Mouse (Mus musculus): ENCODE results near the gene Stmnd1. TPM values are rescaled to one million over a fixed set of nuclear protein-coding genes. Genes with fewer than 3 reads are reported as not detected.
"Not testable (repeated sequence)": the region's sequence is repeated elsewhere in the genome, so short reads cannot be mapped to it uniquely, and the experiment has no call there.

Gene Stmnd1
- 0.27 TPM in 1 of 2 replicates, not detected in the other for polyA plus RNA-seq (2016; fragmentation: Nextera tagmentation; extraction: Ambion mirVana)

DNA sequence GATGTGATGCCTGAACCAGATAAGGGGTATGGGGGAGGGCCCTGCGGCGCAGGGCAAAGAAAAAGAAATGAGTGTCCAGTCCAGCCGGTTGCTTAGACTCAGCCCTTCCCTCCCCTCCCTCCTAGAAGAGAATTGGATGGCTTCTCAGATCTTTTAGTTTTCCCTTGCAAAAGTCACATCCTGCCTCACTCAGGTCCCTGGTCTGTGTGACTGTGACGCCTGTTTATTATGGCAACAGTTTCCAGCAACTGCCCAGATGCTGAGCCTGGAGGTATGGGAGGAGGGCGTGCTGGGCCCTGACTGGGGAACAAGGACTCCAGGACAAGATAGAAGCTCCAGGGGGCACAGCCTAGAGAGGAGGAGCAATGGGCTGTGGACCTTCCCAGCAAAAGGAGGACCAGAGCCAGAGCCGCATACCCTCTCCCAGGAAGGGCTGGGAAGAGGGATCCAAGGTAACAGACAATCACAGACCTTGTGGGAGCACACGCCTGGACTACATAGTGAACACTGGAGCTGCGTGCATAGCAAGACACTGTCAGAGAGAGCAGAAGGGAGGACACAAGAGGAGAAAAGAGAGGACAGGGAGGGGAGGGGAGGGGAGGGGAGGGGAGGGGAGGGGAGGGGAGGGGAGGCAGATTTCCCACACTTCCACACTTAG lies at the start of gene Stmnd1:
Gene Stmnd1, plus strand, starts transcription at position 269 of the 658 bp plus-strand sequence.
- 15% methylated on average over 8 of the region's 8 CpGs for WGBS
- H3K9ac ChIP-seq, result peak within 1 kb of the TSS; percentile 49
- H3K27me3 ChIP-seq, result no peaks in the 10 kb centered on the region
- H3K4me1 ChIP-seq, result peaks cover 26% of the 10 kb centered on the region
- no peaks in the 10 kb centered on the region for H3K9me3 ChIP-seq (replicated peaks)
- ATAC-seq (ENCODE audit: low FRiP score), result no peak
- no peak within 1 kb of the TSS for H3K27ac ChIP-seq
- no peaks in the 10 kb centered on the region for H3K36me3 ChIP-seq
- H3K4me2 ChIP-seq (replicated peaks), result peak within 1 kb of the TSS; percentile 48
- no peak within 1 kb of the TSS; the same call in 1 of the 2 replicates for H3K4me3 ChIP-seq

DNA sequence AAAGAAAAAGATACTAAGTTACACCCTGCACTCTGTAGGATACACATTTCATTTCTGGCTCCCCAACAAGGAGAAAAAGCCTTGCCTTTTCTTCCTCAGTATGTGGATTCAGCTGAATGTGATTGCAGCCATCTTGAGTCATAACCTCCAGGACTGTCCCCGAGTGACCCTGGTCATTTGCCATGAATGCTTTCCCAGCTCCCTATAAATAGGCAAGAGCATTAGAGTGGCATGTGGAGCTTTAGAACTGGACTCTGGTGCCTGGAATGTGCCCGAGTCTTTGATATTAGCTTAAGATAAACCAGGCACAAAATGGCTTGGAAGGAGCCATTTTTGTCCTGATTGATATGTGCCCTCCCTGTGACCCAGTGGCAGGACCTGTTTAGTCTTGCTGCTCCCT lies 46.6 kb upstream of the Stmnd1 start:
- no peaks in the 10 kb centered on the region for H3K4me1 ChIP-seq
- H3K9ac ChIP-seq, result no peak overlapping the region
- H3K4me3 ChIP-seq, result no peak overlapping the region
- H3K27me3 ChIP-seq, result no peaks in the 10 kb centered on the region
- 71% methylated on average over 2 of the region's 2 CpGs for WGBS
- H3K9me3 ChIP-seq (replicated peaks), result no peaks in the 10 kb centered on the region
- ATAC-seq (ENCODE audit: low FRiP score), result no peak
- H3K4me2 ChIP-seq (replicated peaks), result no peak overlapping the region
- no peak overlapping the region for H3K27ac ChIP-seq
- no peaks in the 10 kb centered on the region for H3K36me3 ChIP-seq

DNA sequence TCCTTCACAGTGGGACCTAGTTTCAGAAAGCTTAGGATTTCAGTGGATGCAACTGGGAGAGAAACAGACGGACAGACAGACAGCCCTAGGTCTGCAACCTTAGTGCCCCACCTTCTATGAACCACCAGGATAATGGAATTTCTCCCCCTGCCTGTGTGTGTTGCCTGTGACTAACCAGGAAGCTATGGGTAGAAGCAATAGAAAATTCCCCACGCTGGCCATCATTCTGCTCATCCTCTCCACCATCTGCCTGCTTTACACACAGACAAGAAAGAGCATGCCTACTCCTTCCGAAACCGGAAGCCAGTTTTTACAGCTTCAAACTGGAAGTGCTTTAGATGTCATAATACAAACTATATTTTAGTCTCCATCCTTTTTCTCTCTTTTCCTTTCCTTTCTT lies 46.0 kb upstream of the Stmnd1 start:
- Histone ChIP-seq H3K9me3 (replicated peaks) (no peaks in the 10 kb centered on the region), H3K4me3 (no peak overlapping the region), H3K27ac (no peak overlapping the region), H3K4me1 (no peaks in the 10 kb centered on the region), H3K36me3 (no peaks in the 10 kb centered on the region), H3K9ac (no peak overlapping the region), H3K27me3 (no peaks in the 10 kb centered on the region), H3K4me2 (replicated peaks) (no peak overlapping the region)
- 87% methylated on average over 4 of the region's 4 CpGs for WGBS
- no peak for ATAC-seq (ENCODE audit: low FRiP score)

DNA sequence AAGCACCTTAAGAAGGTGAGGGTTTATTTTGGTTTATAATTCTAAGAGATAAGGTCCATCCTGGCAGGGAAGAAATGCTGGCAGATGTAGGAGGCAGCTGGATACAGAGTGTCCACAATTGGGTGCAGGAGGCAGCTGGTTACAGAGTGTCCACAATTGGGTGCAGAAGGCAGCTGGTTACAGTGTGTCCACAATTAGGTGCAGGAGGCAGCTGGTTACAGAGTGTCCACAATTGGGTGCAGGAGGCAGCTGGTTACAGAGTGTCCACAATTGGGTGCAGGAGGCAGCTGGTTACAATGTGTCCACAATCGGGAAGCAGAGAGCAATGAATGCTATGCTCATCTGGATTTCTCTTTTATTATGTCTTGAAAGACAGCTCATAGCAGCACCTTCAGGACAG lies 44.8 kb upstream of the Stmnd1 start:
- not testable (repeated sequence) for H3K4me1 ChIP-seq; H3K27me3 ChIP-seq; H3K4me3 ChIP-seq; ATAC-seq (ENCODE audit: low FRiP score); H3K9me3 ChIP-seq (replicated peaks); H3K4me2 ChIP-seq (replicated peaks); H3K9ac ChIP-seq; H3K36me3 ChIP-seq; H3K27ac ChIP-seq
- 90% methylated on average over 1 of the region's 1 CpGs for WGBS

DNA sequence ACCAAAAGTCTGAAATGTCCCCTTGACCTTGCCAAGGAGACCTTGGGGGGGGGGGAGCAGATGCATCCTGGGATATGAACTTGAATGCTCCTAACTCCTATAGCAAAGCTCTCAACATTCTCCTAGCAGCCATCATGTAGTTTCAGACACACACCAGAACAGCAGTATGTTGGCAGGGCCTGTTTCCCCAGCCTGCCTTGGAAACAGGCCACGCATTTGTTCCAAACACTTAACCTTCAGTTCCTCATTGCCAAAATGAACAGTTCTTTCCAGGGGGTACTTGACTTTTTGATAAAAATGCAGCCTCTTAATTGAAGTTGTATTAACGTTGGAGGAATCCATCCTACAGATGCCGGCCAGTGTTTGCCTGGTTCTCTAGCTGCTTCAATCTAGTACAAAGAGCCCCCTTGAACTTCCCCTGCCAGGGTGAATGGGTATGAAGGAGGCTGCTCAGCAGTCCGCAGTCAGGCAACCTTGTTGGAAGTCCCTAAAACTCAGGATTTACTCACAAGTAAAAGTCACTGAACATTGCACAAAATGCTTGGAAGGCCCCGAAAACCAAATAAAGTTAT lies 41.9 kb upstream of the Stmnd1 start:
- Histone ChIP-seq H3K4me1 (no peaks in the 10 kb centered on the region), H3K27me3 (no peaks in the 10 kb centered on the region), H3K4me2 (replicated peaks) (no peak overlapping the region), H3K9me3 (replicated peaks) (no peaks in the 10 kb centered on the region), H3K9ac (no peak overlapping the region), H3K36me3 (no peaks in the 10 kb centered on the region), H3K4me3 (no peak overlapping the region), H3K27ac (no peak overlapping the region)
- WGBS, result 81% methylated on average over 5 of the region's 5 CpGs
- no peak for ATAC-seq (ENCODE audit: low FRiP score)

DNA sequence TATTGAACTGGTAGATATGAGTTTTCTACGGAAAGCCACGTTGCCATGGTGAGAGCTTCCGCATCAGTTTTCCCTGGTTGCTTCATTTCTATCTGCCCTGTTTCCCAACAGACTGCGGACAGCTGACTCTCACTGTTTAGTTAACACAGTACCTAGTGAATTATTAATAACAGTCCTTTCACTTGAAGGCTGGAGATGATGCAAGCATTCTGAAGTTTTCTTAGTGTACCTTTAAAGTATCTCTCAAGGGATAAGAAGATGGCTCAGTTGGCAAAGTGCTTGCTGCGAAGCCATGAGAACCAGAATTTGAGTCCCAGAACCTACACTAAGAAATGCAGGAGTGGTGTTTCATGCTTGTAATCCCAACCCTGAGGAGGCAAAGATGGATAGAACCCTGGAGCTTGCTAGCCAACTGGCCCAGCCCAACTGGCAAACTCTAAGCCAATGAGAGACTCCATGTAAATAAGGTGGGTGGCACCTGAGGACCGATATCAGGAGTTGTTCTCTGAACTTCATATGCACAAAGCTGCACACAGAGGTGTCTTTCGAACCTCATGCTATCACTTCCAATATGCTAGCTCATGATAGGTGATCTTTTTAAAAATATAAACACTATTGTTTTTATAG lies 35.7 kb upstream of the Stmnd1 start:
- no peak overlapping the region for H3K4me2 ChIP-seq (replicated peaks)
- no peak overlapping the region for H3K27ac ChIP-seq
- no peak overlapping the region for H3K4me3 ChIP-seq
- no peak overlapping the region for H3K9ac ChIP-seq
- H3K9me3 ChIP-seq (replicated peaks), result no peaks in the 10 kb centered on the region
- 70% methylated on average over 7 of the region's 7 CpGs for WGBS
- H3K27me3 ChIP-seq, result no peaks in the 10 kb centered on the region
- H3K36me3 ChIP-seq, result no peaks in the 10 kb centered on the region
- ATAC-seq (ENCODE audit: low FRiP score), result no peak
- H3K4me1 ChIP-seq, result peaks cover 13% of the 10 kb centered on the region; the same call in 1 of the 2 replicates

DNA sequence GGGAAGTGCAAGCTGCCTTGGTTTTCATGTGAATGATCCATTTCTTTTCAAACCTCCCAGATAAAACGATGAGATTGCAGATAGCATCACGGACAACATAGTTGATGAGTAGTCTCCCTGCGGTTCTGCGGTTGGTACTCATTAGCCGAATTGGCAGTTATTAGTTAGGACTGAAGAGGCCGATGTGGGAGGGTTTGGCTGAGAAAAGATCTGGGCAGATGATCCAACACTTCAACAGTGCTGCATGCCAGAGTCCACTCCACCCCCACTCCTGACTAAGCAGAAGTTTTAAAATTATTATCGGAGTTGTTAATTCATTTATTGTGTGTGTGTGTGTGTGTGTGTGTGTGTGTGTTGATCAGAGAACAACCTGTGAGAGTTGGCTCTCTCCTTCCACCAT lies 34.7 kb upstream of the Stmnd1 start:
- ATAC-seq (ENCODE audit: low FRiP score), result no peak

DNA sequence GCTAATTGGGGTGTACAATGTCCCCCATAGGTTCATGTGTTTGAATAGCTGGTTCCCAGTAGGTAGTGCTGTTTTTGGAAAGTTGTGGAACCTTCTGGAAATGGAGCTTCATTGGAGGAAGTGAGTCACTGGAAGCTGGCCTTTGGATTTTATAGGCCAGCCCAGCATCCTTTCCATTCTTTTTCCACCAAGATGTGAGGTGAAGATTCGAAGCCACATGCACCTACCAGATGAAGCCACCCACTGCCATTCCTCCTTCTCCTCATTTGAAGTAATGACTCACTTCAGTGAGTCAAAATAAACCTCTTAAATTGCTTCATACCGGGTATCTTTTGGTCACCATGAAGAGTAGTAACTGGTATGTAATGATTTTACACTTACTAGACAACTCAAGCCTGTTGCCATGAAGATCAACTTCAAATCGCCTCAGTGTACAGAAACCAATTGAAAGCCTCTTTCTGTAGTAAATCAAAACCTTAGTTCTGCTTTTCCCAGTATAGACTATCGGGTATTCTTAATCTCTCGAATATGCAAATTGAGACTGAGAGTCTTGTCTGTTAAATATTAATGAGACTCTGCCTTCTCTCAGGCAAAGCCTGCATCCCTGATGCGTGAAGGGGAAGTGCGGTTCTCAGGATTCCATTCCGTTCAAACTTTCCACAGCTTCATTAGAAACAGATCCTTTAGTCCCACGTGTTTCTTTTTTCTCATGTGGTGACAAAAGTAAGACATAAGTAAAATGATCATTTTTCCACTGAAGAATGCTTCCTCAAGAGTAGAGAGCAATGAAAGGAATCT lies 31.9 kb upstream of the Stmnd1 start:
- Histone ChIP-seq H3K4me2 (replicated peaks) (no peak overlapping the region), H3K4me1 (peaks cover 13% of the 10 kb centered on the region; the same call in 1 of the 2 replicates), H3K27ac (no peak overlapping the region), H3K4me3 (no peak overlapping the region), H3K27me3 (no peaks in the 10 kb centered on the region), H3K9me3 (replicated peaks) (no peaks in the 10 kb centered on the region), H3K9ac (no peak overlapping the region), H3K36me3 (no peaks in the 10 kb centered on the region)
- WGBS, result 52% methylated on average over 9 of the region's 9 CpGs
- ATAC-seq (ENCODE audit: low FRiP score), result no peak

More for the DNA sequence above, 34.7 kb upstream of the Stmnd1 start:
- H3K4me2 ChIP-seq (replicated peaks), result no peak overlapping the region
- no peaks in the 10 kb centered on the region for H3K27me3 ChIP-seq
- H3K4me1 ChIP-seq, result peaks cover 13% of the 10 kb centered on the region; the same call in 1 of the 2 replicates
- WGBS, result 84% methylated on average over 7 of the region's 7 CpGs
- no peak overlapping the region for H3K9ac ChIP-seq
- H3K27ac ChIP-seq, result no peak overlapping the region
- H3K36me3 ChIP-seq, result no peaks in the 10 kb centered on the region
- no peak overlapping the region for H3K4me3 ChIP-seq
- no peaks in the 10 kb centered on the region for H3K9me3 ChIP-seq (replicated peaks)

DNA sequence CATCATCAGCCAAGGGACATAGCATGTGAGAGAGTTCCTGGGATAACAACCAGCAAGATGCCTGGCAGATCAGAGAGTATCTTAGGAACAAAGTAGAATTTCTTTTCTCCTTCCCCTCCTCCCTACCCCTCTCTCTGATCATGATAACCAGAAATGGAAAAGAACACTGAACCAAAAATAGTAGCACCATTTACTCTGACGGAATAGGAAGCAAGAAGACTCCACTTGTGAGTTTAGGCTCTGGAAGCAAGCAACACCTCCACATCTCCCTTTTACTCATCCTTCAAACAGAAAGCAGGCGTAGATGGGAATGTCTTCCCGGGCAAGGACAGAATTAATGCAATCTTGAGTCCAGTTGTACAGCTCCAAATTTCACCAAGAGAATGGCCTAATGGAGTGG lies 19.8 kb upstream of the Stmnd1 start:
- Histone ChIP-seq H3K4me3 (no peak overlapping the region), H3K9me3 (replicated peaks) (no peaks in the 10 kb centered on the region), H3K36me3 (no peaks in the 10 kb centered on the region), H3K4me1 (no peaks in the 10 kb centered on the region), H3K27ac (no peak overlapping the region), H3K27me3 (no peaks in the 10 kb centered on the region), H3K4me2 (replicated peaks) (no peak overlapping the region), H3K9ac (no peak overlapping the region)
- no peak for ATAC-seq (ENCODE audit: low FRiP score)
- 90% methylated on average over 3 of the region's 3 CpGs for WGBS

DNA sequence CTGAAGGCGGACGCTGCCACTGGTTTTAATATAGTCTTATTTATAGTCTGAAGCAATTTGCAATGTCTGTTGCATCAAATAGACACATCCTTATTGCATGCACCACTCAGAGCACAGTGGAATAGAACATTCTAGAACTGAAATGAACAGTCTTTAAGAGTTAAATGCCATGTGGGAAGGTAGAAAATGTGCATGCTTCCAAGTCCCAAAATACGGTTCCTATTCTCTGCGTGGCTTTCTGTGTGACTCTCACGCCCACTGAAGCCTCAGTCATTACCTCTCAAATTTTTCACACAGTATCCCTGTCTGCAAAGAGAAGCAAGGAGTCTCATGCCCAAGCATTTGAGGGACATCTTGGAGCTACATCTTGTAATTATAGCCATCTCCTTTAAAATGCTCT lies 19.4 kb upstream of the Stmnd1 start:
- Histone ChIP-seq H3K4me3 (no peak overlapping the region), H3K27ac (no peak overlapping the region), H3K9ac (no peak overlapping the region), H3K27me3 (no peaks in the 10 kb centered on the region), H3K36me3 (no peaks in the 10 kb centered on the region), H3K4me2 (replicated peaks) (no peak overlapping the region), H3K9me3 (replicated peaks) (no peaks in the 10 kb centered on the region), H3K4me1 (no peaks in the 10 kb centered on the region)
- WGBS, result 95% methylated on average over 5 of the region's 5 CpGs
- ATAC-seq (ENCODE audit: low FRiP score), result no peak

DNA sequence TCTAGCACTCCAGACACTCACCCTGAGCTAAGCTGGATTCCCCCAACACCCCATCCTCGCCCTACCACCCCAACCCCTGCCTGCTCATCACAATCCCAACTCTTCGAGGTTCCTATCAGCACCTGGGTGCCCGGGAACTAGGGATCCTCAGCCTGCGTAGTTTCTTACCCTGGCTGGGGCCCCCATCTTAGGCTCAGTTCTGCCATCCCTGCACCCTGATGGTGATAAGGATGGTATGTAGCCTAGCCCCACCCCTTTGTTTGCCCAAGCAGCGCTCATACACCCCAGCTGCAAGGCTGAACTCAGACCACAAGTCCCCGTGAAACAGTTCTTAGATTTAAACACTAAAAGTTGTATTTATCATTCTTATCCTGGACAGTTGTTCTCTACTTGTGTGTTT lies 17.9 kb upstream of the Stmnd1 start:
- H3K36me3 ChIP-seq, result no peaks in the 10 kb centered on the region
- 74% methylated on average over 6 of the region's 6 CpGs for WGBS
- H3K4me3 ChIP-seq, result no peak overlapping the region
- no peaks in the 10 kb centered on the region for H3K9me3 ChIP-seq (replicated peaks)
- no peak overlapping the region for H3K4me2 ChIP-seq (replicated peaks)
- H3K27me3 ChIP-seq, result no peaks in the 10 kb centered on the region
- ATAC-seq (ENCODE audit: low FRiP score), result no peak
- H3K9ac ChIP-seq, result no peak overlapping the region
- H3K27ac ChIP-seq, result no peak overlapping the region
- no peaks in the 10 kb centered on the region for H3K4me1 ChIP-seq

DNA sequence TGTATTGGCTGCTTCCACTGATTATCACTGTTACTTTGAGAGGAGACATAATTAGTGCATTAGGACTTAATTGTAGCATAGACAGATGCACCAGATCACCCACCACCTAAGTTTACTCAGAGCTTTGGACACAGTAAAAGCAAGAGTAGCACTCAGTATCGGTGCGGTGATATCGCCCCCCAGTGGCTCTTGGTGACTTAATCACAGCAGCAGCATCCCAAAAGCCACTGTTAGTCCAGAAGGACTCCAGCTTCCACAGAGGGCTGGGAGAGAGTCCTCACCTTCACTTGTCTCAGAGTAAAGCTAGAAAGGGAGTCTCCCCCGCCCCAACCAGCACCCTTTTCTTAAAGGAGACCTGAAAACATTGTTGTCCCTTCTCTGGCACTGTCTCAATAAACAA lies 15.7 kb upstream of the Stmnd1 start:
- Histone ChIP-seq H3K4me1 (no peaks in the 10 kb centered on the region), H3K4me2 (replicated peaks) (no peak overlapping the region), H3K36me3 (no peaks in the 10 kb centered on the region), H3K4me3 (no peak overlapping the region), H3K9ac (no peak overlapping the region), H3K27me3 (no peaks in the 10 kb centered on the region), H3K9me3 (replicated peaks) (no peaks in the 10 kb centered on the region), H3K27ac (no peak overlapping the region)
- WGBS, result 3% methylated on average over 4 of the region's 4 CpGs
- ATAC-seq (ENCODE audit: low FRiP score), result no peak

Measured in hindbrain, embryonic 12.5 days (tissue).